Mouse (Mus musculus): ENCODE data around the gene Nfkbia.

DNA sequence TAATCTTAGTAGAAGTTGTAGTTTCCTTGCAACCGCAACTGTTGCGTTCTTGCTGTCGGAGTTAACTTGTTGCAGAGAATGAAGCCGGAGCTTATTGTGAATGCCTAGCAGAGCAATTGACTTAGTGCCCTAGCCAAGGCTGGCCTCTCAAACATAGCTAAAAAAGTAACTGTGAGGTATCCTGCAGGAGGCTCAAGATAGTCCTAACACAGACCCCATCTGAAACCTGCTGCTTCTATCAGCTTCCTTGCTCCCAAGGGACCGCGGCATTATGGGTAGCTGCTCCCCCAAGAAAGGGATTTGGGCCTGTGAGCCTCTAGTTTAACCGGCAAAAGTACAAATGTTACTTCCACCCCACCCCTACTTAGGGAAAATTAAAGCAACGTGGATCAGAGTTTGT lies 934 bp upstream of the Nfkbia start:
- TF ChIP-seq CTCF (IDR thresholded peaks at IDR 0.05; ENCODE audit: extremely low read depth, insufficient read length, insufficient replicate concordance, low read depth, low read length) (no peak), POLR2A (IDR thresholded peaks at IDR 0.05; ENCODE audit: low read depth, low read length) (no peak)
